Mouse (Mus musculus) erythroblast, embryonic 14.5 days (primary cell): ENCODE measurements around the gene Eid2.

Experiments
- GATA1 ChIP-seq: IDR thresholded peaks from 2 replicates; pipeline ENCODE4 v1.6.1; 2012; ENCODE audit warnings: low read length, inconsistent platforms, mixed read lengths
- TAL1 ChIP-seq: IDR thresholded peaks from 3 replicates; pipeline ENCODE4 v1.6.1; 2012; ENCODE audit warnings: low read length, inconsistent platforms, mixed read lengths

DNA sequence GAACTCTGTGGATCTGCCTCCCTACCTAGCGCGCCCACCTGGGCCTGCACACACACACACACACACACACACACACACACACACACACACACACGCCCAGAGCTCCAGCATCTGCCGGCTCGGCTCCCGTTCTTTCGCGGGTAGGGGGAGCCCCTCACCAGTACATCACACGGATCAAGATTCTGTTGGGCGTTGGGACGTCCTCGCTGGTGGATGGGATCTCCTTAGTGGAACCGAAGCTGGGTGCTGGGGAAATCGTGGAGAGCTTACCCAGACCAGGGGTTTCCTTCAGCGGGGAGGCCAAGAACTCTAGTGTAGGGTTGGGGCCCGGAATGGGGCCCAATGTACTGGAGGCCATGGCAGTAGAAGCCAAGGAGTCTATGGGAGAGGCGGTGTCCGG, 22.5 kb downstream of the Eid2 start:
- TF ChIP-seq GATA1 (no peak), TAL1 (no peak)
